Mouse (Mus musculus) cerebellum, adult 2 months (tissue): ENCODE measurements around the gene Rbm47.

Experiments used
- CTCF ChIP-seq: fragments of 200-500 bp; IDR thresholded peaks from 2 replicates; pipeline ENCODE4 v1.5.1; 2011; ENCODE audit warnings: low read depth, mild to moderate bottlenecking, control low read depth, low read length, moderate library complexity, borderline replicate concordance; ENCODE audit not compliant: insufficient read depth
- POLR2A ChIP-seq: fragments of 200-500 bp; IDR thresholded peaks from 2 replicates; pipeline ENCODE4 v1.6.1; 2011; ENCODE audit warnings: low read length, control low read depth, borderline replicate concordance; ENCODE audit not compliant: insufficient read depth

GRCm38 (mm10) chr5:66200044-66200443 is 27.1 kb upstream of the Rbm47 start:
- no peak for TF ChIP-seq POLR2A
- TF ChIP-seq CTCF = no peak
